Mouse (Mus musculus) cerebellum, adult 2 months (tissue): Measurements from ENCODE around the gene E2f4.

Experiments used
- CTCF ChIP-seq: fragments of 200-500 bp; IDR thresholded peaks from 2 replicates; pipeline ENCODE4 v1.5.1; 2011; ENCODE audit warnings: low read depth, mild to moderate bottlenecking, control low read depth, low read length, moderate library complexity, borderline replicate concordance; ENCODE audit not compliant: insufficient read depth
- POLR2A ChIP-seq: fragments of 200-500 bp; IDR thresholded peaks from 2 replicates; pipeline ENCODE4 v1.6.1; 2011; ENCODE audit warnings: low read length, control low read depth, borderline replicate concordance; ENCODE audit not compliant: insufficient read depth

DNA sequence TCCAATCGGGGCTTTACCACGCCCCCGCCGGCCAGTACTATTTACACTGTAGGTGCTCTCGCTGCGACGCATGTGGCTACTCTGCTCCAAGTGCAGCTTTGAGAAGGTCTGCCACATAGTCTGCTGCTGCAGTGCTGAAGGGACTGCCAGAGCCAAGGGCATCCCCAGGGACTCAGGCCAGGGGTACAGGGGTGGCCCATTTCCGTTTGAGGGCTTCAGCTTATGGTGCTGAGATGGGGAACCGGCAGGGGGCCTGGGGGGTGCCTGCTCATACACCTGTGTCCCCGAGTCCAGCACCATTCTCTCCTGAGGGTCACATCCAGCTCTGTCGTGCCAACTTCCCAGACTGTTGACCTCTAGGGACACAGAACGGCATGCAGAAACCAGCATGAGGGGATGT, 11.9 kb upstream of the E2f4 start:
- TF ChIP-seq POLR2A (no peak), CTCF (no peak)
